Mouse (Mus musculus): ENCODE measurements around the gene Grhl3. TPM values are rescaled to one million over a fixed set of nuclear protein-coding genes. Genes with fewer than 3 reads are reported as not detected.
"Not testable (repeated sequence)": the region's sequence is repeated elsewhere in the genome, so short reads cannot be mapped to it uniquely, and the experiment has no call there.

Gene Grhl3
- total RNA-seq (2021) = under 1 TPM; 0.18 to 0.26 TPM
- long read RNA-seq, experiment 1, partial matches to known transcripts = 0 of 1 reads
- long read RNA-seq, experiment 1, other reads (novel, unspliced or antisense) = 0 of 1 reads
- long read RNA-seq, experiment 2 = 0 reads

DNA sequence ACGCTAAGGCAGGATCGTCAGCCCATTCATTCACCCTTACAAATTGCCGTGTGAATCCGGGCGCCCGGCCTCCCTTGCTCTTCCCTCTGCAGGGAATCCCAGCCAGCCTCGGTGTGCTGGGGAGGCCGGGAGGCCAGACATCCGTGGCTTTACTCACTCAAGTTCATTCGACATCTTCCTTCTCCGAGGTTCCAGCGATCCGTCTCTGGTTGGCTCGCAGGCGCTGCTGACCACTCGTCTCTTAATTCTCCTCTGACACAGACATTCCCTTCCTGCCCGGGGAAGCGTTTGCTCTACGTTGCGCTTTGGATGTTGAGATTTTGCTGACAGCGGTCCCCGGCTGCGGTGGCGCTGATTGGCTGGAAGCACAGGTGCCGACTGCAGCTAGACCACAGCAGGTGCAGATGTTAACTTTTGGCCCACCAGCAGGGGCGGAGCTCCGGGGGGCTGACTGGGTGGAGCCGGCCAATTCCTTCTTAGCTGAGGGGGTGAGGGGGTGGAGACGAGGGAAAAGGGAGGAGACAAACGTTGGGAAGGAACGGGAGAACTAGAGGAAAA, at the start of gene Grhl3:
TSS of gene Grhl3 (minus strand) at position 380 of the 558 bp plus-strand sequence.
- peak; percentile 14 for DNase-seq

DNA sequence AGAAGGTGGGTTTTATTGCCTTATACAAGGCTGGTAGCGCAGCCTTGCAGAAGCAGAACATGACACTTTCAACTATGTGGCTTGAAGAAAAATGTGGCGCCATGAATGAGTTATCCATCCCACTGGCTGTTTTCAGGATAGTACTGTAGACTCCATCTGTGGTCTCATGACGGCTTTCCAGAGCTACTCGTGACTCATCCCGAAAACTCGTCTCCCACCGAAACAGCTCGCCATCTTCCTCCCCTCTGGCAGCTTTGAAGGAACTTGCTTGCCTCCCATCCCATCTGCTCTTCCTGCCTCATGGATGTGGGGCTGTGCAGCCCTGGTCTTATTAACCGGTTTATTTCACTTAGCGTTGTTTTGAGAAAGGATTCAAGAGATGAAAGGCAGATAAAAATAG, 48.9 kb upstream of the Grhl3 start:
- DNase-seq = no peak

DNA sequence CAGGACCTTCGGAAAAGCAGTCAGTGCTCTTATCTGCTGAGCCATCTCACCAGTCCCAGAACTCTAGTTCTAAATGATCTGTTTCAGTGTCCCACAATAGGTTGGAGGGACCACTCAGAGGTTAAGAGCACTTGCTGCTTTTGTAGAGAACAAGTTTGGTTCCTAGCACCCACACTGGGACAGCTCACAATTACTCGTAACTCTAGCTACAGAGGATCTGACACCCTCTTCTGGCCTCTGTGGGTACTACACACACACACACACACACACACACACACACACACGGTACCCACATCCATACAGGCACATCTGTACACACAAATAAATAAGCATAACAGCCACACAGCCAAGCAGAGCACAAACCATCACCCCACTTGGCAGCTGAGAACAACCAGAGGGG, 47.0 kb upstream of the Grhl3 start:
- no peak for DNase-seq

DNA sequence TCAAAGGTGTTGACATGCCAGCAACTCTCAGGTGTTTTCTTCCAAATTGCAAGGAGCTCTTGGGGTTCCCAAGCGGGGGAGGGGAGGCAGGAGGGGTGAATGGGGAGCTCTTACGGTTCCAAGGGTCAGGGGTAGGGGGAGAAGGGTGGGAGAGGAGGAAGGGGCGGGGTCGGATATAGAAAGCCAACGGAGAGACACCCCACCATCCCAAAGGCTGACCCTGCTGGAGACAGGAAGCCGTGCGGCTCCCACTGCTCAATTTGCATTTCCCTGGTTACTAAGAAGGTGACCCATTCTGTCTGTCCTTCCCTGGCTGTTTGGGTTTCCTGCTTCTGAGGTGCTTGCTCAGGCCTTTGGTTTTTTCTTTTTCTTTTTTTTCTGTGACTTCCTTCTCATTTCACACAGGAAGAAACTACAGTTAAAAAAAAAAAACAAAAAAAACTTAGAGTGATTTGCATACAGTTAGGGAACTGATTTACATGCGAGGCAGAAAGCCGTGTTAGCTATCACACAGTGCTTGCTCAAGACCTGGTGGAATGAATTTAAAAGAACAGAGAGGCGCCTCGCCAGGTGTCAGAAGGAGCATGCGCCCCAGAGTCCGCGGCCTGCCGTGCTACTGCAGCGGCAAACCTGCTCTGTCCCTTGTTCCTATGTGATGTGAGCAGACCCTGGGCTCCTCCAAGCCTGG, 44.5 kb upstream of the Grhl3 start:
- no peak for DNase-seq

DNA sequence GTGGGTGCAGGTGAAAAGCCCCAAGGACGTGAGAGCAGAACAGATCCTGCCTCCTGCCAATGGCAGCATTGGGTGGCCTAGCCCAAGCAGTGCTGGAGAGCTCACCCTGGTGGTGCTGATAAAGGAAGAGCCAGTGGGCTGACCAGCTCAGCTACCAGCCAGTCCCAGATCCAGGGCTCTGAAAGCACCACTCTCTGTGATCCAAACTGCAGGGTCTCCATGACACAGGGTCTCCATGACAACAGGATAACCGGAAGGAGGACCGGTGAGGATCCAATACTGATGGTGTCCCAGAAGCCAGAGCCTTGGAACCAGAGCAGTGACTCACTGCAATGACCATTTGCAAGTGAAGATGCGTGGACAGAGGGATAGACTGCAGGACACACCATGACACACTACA, 43.6 kb upstream of the Grhl3 start:
- DNase-seq = no peak

DNA sequence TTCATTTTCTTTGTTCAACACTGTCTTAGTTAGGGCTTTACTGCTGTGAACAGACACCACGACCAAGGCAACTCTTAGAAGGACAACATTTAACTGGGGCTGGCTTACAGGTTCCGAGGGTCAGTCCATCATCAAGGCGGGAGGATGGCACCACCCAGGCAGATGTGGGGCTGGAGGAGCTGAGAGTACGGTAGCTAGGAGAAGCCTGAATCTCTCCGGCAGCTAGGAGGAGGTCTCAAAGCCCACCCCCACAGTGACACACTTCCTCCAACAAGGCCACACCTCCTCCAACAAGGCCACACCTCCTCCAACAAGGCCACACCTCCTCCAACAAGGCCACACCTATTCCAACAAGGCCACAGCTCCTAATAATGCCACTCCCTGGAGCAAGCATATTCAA, 41.9 kb upstream of the Grhl3 start:
- DNase-seq = not testable (repeated sequence)

DNA sequence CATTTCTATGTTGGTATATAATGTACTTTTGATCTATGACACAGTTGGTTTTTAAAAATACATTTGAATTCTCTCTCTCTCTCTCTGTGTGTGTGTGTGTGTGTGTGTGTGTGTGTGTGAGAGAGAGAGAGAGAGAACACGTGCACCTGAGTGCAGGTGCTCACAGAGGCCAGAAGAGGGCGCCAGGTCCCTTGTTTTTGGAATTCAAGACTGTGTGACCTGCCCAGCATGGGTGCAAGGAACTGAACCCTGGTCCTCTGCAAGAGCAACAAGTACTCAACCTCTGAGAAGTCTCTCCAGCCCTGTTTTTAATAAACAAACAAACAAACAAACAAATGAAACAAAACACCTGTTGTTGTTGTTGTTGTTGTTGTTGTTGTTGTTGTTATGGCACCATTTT, 36.6 kb upstream of the Grhl3 start:
- DNase-seq = no peak

DNA sequence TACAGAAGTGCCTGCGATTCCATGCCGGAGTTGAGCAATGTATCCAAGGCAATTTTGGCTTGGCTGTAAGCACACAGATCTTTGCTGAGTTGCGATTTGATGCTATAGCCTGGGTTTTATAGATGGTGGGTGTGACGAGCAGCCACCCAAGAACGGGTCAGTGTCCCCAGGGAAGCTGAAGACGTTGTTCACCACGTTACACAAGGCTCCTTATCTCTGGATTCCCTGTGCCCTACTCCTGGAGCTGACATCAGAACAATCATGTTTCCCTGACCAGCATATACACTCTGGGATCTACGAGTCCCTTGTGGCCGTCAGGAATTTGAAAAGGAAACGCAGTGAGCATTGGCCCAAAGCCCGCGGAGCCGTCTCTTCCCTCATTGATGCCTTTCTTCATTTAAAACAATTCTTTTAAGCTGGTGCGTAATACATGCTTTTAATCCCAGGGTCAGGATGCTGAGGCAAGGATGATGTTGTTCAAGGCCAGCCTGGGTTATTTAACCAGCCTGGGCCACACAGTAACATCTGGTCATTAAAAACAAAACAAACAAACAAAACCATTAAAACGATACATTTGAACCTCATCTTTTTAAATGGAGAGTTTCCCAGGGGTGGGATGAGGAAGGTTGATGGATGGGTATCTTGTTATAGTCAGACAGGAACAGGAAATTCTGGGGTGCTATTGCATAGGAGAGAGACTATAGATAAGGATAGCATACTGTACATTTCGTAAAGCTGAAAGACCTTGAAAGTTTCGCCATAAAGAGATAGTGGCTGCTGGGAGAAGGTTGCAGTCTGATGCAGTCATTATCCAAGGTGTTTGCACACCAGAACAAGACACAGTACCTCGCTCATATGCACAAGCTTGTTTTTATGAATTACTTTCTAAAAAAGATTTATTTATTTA, 34.8 kb upstream of the Grhl3 start:
- DNase-seq = no peak

DNA sequence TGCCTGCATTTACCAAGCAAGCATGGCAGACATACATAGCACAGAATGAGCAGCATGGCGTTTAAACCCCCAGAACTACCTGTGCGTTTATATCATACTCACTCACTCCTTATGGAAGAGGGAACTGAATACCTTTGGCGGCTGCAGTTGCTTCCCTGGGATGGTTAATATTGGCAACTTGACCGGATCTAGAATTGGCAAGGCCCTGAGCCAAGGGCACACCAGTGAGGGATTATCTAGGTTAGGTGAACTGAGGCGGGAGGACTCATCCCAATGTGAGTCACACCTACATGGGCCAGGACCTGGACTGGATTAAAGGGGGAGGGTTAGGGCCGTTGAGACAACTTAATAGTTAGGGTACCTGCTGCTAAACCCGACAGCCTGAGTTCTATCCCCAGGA, 32.8 kb upstream of the Grhl3 start:
- DNase-seq = no peak

DNA sequence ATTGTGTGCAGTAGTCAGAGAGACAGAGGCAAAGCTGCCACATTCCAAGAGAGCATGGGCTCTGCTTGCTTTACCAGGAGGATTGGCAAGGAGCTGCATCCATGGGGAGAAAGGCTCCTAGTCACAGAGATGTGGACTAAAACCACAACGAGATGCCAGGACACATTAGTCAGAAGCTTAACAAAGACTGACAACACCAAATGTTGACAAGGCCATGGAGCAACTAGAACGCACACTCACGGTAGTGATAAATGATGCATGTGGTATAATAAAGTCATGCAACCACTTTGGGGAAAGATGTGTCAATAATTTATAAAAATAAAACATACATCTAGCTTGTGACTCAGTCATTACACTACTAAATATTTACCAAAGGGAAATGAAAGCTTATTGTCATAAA, 28.1 kb upstream of the Grhl3 start:
- no peak for DNase-seq

DNA sequence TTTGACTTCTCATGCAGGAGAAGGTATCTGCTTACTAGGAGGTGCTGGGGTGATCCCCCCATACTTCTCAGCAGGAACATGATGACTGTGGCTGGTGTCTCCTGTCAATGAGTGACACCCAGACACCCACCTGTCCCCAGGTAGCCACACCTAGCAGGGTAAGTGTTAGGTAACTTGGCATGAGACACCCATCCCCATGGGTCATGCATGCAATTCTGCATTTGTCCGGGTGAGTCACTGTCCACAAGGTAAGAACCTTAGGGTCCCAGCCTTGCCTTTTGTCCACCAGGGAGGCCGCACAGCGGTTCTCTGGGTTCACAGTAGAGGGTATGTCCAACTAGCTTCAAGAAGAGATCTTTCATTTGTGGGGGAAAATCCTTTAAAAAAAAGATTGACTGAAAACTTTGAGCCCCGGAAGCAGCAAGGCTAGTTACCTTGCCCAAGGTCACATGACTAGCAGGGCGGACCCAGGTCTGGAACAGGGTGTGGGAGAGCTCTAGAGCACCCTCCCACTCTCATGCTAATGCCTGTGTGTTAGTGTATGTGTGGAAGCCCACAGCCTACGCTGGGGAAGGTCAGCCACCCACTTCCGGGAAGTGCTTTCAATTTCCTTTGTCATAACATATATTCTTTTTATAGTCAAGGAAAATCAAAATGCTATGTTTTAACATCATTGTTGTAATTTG, 26.2 kb upstream of the Grhl3 start:
- no peak for DNase-seq

DNA sequence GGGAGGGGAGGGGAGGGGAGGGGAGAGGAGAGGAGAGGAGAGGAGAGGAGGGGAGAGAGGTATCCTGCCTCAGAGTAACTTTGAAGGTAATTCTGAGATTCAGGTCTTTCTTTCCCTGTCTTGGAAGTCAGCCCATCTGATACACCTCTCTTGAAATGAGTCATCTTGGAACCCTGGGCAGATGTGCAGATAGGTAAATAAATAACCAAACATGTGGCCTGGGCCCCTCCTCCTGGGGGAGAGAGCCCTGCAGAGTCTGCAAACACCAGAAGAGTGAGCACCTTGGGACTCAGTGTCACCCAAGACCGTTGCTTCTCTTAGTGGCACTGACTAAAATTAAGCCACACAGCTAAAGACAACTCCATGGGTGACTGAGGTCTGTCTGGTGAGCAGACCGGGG, 25.6 kb upstream of the Grhl3 start:
- DNase-seq = no peak

DNA sequence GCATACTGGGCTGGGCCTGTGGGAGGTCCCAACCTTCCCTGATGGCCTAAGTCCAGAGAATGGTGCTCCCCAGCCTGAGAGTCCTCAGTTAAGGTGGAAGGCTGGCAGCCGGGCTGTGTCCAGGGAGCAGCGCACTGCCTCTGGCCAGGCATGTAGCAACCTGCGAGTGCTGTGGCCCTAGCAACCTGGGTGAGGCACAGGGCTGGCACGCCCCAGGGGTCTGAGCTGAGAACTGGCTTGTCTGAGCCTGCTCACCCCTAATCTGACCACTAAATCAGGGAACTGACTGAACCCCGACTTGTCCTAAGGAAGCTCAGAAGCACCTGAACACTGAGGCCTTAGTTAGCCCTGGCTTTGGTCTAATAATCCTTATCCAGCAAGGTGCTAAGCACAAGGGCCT, 24.1 kb upstream of the Grhl3 start:
- no peak for DNase-seq

DNA sequence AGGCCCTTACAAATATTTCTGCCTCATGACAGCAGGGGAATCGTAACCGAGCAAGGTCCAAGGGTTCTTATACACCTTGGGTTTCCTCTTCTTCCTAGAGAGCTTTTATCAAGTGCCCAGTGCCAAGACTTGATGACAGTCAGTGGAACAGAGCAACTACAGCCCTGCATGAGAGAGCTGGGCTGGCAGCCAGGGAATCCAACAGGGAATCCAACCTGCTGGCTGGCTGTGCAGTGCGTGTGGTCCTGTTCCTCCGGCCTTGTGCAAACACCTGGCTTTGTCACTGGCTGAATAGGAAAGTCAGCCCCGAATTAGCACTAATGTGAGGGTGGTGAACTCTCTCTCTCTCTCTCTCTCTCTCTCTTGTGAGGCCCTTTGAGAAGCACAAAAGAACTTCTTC, 22.5 kb upstream of the Grhl3 start:
- no peak for DNase-seq

DNA sequence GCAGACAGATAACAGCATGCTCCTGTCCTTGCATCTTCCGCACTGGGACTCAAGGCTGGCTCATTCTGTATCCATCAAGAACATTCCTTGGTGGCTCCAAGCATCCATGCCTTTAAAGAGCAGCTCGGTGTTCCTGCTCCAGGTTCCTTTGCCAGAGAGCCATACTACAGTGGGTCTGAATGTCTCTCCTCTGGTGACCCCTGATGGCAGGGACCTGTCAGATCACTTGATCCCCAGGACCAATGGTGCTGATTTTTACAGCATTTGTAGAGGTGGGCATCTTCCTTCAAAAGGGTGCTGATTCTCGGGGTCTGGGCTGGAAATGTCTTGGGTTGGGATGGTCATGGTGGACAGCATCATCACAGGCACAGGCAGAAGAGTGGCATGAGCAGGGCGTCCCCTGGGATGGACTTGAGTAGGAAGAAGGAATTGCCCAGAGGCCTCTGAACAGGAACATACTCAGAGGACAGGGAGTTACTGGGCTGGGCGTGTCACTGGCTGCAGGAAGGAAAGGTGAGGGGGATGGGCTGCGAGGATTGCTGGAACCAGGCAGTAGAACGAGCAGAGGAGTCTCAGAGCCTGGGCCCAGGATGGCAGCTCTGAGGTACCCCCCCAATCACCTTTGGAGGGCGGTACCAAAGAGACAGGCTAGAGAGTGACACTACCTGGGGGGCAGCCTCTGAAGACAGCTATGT, 18.3 kb upstream of the Grhl3 start:
- no peak for DNase-seq

DNA sequence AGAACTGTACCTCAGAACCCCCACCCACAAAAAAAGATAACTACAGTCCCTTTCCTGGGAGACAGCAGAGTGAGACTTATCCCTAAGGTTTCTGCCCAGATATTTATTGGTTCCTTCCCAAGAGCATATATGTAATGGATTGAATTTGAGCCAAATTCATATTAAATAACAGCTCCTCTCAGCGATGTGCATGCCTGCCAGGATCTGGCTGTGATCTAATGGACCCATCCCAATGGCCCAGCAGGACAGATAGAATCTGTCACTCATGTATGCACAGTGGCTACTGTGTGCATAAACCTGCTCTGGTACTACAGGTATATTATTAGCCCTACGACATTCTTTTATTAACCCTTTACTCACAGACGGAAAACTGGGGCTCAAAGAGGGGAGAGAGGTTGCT, 17.7 kb upstream of the Grhl3 start:
- no peak for DNase-seq

DNA sequence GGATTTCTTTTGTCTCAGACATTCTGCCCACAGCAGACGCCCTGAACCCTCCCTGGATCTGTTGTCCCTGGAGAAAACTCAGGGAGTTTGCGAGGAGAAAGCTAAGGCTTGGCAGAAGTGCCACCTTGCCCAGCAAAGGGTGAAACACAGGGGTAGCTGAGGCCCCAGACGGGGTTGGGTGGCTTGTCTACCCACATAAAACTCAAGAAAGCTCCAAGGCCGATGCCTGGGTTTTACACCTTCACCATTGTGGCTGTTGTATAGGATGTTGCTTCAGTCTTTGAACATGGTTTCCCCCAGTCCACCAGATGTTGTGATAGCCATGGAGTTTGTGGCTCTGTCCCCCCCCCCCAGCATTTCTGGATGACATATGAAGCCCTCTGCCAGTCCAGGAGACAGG, 11.4 kb upstream of the Grhl3 start:
- DNase-seq = no peak

DNA sequence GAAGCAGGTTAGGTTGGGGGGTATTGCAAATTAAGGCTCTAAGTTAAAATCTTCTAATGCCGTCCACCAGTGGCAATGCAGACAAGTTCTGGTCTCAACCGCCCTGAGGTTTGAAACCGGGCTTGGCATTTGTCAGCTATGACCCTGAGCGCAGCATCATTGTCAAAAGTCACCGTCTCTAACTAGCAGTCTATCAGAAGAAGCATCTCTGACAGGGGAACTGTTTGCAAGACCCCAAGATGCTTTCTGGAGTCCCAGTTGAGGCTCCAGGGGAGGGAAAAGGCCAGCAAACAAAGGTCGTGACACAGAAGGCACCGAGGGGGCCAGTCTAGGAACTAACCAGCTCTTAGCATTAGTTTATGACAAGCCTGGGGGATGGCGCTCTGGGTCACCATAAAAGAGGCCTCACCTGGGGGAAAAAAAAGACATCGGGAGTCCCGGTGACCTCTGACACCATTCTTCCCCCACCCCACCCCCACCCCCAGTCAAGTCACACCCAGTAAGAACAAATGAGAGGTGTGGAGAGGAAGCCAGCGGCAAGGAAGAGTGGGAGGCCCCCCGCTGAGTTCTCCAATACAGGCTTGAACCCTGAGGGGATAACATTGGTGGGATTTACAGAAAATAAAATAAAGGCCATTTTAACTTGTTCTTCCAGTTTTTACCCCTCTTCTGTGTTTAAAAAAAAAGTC, 7.9 kb upstream of the Grhl3 start:
- no peak for DNase-seq

DNA sequence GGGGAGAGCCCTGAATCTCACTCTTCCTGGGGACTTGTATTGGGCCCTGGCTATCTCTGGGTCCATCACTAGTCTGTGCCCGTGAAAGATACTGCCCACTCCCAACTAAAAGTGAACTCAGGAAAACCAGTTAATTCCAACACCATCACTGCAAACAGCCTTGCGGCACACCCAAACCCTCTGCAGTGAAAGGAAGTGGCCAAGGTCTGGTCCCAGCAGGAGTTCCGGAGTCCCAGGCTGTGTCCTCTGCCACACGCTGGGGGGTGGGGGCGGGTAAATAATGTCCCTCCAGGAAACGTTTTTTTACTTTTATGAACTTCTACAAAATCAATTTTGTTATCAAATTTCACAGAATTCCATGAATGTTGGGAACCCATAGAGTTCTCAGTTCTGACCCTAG, 6.3 kb upstream of the Grhl3 start:
- DNase-seq = no peak

DNA sequence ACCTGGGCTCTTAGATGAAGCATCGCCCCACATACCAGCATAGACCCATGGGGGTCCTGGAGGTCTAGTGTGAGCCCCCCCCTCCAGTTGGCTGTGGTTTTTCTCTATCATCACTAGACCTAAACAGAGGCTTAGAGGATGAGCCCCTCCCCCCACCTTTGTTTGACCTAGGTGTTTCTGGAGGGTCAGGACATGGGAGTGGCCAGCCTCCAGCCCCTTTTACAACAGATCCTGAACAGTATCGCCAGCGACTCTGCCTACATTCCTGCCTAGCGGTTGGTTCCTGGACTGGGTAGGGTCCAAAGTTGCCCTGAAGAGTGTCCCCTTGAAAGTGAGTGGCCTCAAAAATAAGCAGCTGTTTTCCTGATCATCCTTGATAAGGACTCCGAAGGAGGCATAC, 5.1 kb upstream of the Grhl3 start:
- no peak for DNase-seq

DNA sequence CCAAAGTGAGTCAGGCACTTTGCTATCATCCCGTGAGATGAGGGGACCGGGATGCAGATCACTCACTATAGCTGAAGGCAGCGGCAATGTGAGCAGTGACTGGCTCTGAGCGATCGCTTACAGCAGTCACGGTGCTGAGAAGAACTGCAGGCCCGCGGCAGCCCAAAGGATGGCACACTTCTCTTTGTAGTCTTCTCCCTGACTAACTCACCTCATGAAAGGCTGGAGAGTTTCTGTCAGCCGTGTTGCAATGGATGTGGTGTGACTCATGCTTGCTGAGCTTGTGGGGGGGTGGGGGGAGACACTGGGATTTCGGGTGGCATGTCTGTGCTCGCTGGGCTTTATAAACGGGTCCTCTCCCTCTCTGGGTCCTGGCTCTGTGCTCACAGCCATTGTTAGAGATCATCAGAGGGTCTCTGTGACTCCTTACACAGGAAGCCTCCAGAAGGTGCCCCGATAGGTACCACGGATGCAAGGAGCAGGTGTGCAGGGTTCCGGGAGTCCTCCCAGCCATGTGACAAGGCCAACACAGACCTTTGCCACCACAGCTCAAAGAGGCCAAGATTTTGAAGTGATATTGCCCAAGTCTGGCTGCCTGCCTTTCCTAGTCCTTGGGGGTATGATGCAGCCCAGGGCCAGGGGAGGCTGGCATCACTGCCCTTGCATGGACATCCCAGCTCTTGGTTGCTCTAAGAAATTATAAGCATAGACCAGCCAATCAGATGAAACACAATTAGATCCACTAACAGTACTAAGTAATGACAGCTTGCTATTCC, 2.1 kb upstream of the Grhl3 start:
- no peak for DNase-seq

All from gastrocnemius, postnatal 10 days (tissue).